Mouse (Mus musculus) thymus, adult 2 months (tissue): ENCODE data around the gene 1700129C05Rik. TPM values are rescaled to one million over a fixed set of nuclear protein-coding genes. Genes with fewer than 3 reads are reported as not detected.

Source experiments
- DNase-seq: peaks from one replicate; pipeline ENCODE4 v3.0.0; 2021
- H3K27ac ChIP-seq: fragments of 200-500 bp; 2 replicates; pipeline ENCODE4 v1.5.1; 2012; ENCODE audit warnings: low read length, control low read depth; ENCODE audit not compliant: control insufficient read depth, insufficient read depth
- H3K27me3 ChIP-seq: fragments of 200-500 bp; 2 replicates; pipeline ENCODE4 v1.6.1; 2012; ENCODE audit warnings: mild to moderate bottlenecking, low read length, moderate library complexity, mixed read lengths; ENCODE audit not compliant: control insufficient read depth, insufficient read depth
- H3K36me3 ChIP-seq: fragments of 200-500 bp; 2 replicates; pipeline ENCODE4 v1.6.1; 2012; ENCODE audit warnings: mild to moderate bottlenecking, low read length, moderate library complexity; ENCODE audit not compliant: control insufficient read depth, insufficient read depth
- H3K4me1 ChIP-seq: fragments of 200-500 bp; replicated peaks from 2 replicates; pipeline ENCODE4 v1.6.1; 2012; ENCODE audit warnings: low read length; ENCODE audit not compliant: control insufficient read depth, insufficient read depth
- H3K4me3 ChIP-seq: fragments of 200-500 bp; 2 replicates; pipeline ENCODE4 v1.5.1; 2012; ENCODE audit warnings: mild to moderate bottlenecking, low read length, control low read depth, moderate library complexity; ENCODE audit not compliant: control insufficient read depth, insufficient read depth
- CTCF ChIP-seq: fragments of 200-500 bp; IDR thresholded peaks from 2 replicates; pipeline ENCODE4 v1.5.1; 2012; ENCODE audit warnings: mild to moderate bottlenecking, control low read depth, low read length, moderate library complexity, borderline replicate concordance; ENCODE audit not compliant: control insufficient read depth, poor library complexity, insufficient read depth; ENCODE audit errors: extremely low read depth
- POLR2A ChIP-seq: fragments of 200-500 bp; IDR thresholded peaks from 2 replicates; pipeline ENCODE4 v1.6.1; 2012; ENCODE audit warnings: mild to moderate bottlenecking, low read length, control low read depth, moderate library complexity; ENCODE audit not compliant: control insufficient read depth, poor library complexity, insufficient read depth; ENCODE audit errors: extremely low read depth
- WGBS: fragments of 180-500 bp; shearing (Covaris S2); methylation state at CpG from one replicate; pipeline ENCODE4 v1.1.7; 2018; 5-methylcytosine and 5-hydroxymethylcytosine counted together
- polyA plus RNA-seq: library from polyadenylated mRNA; depleted of rRNA; stranded (reverse); fragments of >200 nt; gene quantifications from 2 replicates; pipeline ENCODE4 v1.2.3, GENCODE M21; 2012; rRNA removed

Gene 1700129C05Rik
- not detected in 2 replicates for polyA plus RNA-seq

DNA sequence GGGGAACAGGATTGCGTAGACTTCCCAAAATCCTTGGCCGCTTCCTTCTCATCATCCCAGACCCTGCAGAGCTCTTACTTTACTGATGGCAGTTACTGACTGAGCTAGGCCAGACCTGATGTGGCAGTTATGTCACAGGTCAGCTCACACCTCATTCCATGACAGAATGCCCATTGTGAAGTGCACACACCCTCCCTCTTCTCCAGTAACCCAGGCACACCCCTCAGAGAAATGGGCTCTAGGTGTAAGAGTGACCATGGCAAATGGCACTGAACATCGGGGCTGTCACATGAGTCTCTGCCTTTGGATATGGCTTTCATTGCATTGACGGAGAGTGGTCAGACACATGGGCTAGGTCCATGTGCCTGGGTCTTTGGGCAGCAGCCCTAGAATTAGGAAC, at the start of gene 1700129C05Rik:
1700129C05Rik (minus strand) TSS at position 101 of the 400 bp plus-strand sequence.
- DNase-seq: no peak
- 98% methylated on average over 4 of the region's 4 CpGs for WGBS
- Histone ChIP-seq H3K27me3 (no peaks in the 10 kb centered on the region), H3K27ac (no peak within 1 kb of the TSS), H3K4me1 (no peaks in the 10 kb centered on the region), H3K4me3 (no peak within 1 kb of the TSS), H3K36me3 (no peaks in the 10 kb centered on the region)
- TF ChIP-seq POLR2A (no peak), CTCF (no peak)

DNA sequence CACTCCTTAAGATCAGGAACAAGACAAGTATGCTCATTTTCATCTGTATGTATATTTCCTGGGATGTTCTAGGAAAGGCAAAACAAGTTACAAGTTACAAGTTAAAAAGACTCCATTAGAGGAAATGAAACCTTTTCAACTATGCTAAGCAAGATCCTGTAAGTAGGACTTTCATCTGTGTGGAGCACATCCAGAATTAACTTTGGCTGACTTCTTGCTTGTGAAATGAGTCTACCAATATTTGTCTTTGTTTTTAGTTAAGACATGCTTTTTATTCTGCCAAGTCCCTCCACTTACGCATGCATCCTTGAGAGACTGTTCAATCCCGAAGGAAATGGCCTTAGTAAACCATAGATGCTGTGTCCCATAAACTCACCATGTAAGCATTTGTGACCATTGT, 43.4 kb upstream of the 1700129C05Rik start:
- Histone ChIP-seq H3K27ac (no peak overlapping the region), H3K4me1 (no peaks in the 10 kb centered on the region), H3K27me3 (no peaks in the 10 kb centered on the region), H3K36me3 (no peaks in the 10 kb centered on the region), H3K4me3 (no peak overlapping the region)
- 92% methylated on average over 2 of the region's 2 CpGs for WGBS
- no peak for DNase-seq
- no peak for TF ChIP-seq CTCF

DNA sequence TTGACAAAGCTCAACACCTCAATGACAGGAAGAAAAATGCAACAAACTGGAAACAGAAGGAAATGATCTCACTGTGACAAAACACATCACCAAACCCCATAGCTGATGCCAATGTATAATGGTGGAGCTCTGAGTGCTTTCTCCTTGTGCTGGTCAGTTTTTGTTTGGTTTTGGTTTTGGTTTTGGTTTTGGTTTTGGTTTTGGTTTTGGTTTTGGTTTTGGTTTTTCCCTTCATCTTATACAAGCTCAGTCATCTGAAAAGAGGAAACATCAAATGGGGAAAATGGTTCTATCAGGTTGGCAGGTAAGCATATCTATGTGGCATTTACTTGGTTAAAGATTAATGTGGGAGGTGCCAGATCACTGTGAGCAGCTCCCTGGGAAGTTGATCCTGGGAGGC, 42.8 kb upstream of the 1700129C05Rik start:
- DNase-seq: no peak
- H3K4me3 ChIP-seq: no peak overlapping the region
- no peaks in the 10 kb centered on the region for H3K36me3 ChIP-seq
- TF ChIP-seq POLR2A: no peak
- TF ChIP-seq CTCF: no peak
- no peak overlapping the region for H3K27ac ChIP-seq
- H3K4me1 ChIP-seq: no peaks in the 10 kb centered on the region
- no peaks in the 10 kb centered on the region for H3K27me3 ChIP-seq

DNA sequence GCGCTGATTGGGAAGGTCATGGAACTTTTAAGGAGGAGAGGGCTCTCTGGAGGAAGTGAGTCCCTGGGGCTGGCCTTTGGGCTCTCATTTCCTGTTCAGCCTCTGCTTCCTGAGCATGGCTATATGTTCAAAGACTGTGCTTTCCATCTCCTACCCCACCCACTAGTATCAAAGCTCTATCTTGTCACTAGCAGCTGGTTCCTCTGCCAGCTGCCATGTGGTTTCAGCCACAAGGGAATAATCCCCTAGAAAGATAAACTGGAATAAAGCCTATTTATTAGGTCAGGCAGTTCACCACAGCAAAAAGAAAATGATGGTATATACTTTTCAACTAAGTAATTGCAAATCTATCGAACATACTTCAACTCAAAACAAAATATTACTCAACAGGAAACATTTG, 40.0 kb upstream of the 1700129C05Rik start:
- no peak overlapping the region for H3K4me3 ChIP-seq
- no peaks in the 10 kb centered on the region for H3K27me3 ChIP-seq
- no peaks in the 10 kb centered on the region for H3K4me1 ChIP-seq
- no peak overlapping the region for H3K27ac ChIP-seq
- no peak for DNase-seq
- 79% methylated on average over 2 of the region's 2 CpGs for WGBS
- no peaks in the 10 kb centered on the region for H3K36me3 ChIP-seq
- TF ChIP-seq POLR2A (no peak), CTCF (no peak)

DNA sequence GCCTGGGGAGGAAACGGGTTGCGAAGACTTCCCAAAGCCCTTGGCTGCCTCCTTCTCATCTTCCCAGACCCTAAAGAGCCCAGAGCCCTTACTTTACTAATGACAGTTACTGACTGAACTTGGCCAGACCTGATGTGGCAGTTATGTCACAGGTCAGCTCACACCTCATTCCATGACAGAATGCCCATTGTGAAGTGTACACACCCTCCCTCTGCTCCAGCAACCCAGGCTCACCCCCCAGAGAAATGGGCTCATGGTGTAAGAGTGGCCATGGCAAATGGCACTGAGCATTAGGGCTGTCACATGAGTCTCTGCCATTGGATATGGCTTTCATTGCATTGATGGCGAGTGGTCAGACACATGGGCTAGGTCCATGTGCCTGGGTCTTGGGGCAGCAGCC, 36.0 kb upstream of the 1700129C05Rik start, which contains the start of gene Gm5142:
Gm5142 (minus strand) TSS at position 101 of the 400 bp plus-strand sequence.
- H3K27me3 ChIP-seq: no peaks in the 10 kb centered on the region
- no peak within 1 kb of the TSS for H3K27ac ChIP-seq
- WGBS: 96% methylated on average over 3 of the region's 3 CpGs
- H3K4me3 ChIP-seq: no peak within 1 kb of the TSS
- H3K4me1 ChIP-seq: no peaks in the 10 kb centered on the region
- no peak for TF ChIP-seq POLR2A
- no peaks in the 10 kb centered on the region for H3K36me3 ChIP-seq
- no peak for DNase-seq

DNA sequence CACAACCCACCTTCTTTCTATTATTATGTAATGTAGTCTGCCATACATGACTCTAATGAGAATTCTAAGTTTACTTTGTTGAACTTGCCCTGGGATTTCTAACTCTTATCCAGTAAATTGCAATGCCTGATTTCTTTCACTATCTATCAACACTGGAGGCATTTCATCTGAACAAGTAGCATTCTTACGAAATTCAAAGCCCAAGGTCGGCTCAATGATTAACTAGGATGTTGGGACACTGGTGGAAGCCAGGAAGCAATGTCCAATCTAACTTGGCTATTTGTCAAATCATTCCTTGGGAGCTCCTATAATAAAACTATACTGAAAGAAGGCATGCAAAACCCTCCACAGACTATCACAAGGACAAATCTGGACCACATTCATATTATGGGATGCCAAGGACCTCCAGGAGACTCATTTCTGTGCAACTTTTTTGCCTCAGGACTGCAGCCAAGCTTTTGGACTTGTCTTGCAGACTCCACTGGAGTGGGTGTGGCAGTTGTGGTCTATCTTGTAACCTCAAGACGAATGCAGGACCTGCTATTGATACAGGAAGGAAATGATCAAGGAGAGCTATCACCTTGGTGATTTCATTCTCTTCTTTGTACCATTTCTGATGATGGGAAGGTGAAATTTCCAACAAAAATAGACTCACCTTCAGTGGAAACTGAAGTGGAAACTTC, 14.5 kb upstream of the 1700129C05Rik start:
- DNase-seq: no peak
- no peak overlapping the region for H3K4me3 ChIP-seq
- H3K4me1 ChIP-seq: no peaks in the 10 kb centered on the region
- no peaks in the 10 kb centered on the region for H3K36me3 ChIP-seq
- WGBS: 62% methylated on average over 3 of the region's 3 CpGs
- H3K27me3 ChIP-seq: no peaks in the 10 kb centered on the region
- no peak overlapping the region for H3K27ac ChIP-seq
- TF ChIP-seq POLR2A: no peak
- TF ChIP-seq CTCF: no peak

DNA sequence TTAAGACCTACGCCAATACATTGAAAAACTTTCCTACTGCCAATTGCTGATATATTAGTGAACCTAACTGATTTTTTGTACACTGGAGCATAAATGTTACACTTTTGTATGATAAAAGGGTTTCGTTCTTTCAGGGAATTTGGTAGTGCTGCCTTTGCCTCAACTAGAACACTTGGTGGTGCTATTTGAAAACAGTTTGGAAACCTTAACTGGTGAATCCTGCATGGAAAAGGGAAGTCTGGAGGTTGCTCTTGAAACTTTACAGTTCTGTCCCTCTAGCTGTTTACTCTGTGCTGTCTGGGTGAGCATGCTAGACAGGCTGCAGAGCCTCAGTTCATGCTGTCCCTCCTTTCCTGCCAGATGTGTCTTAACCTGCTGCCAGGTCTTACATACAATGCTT, 12.9 kb upstream of the 1700129C05Rik start:
- H3K27ac ChIP-seq: no peak overlapping the region
- DNase-seq: no peak
- no peak overlapping the region for H3K4me3 ChIP-seq
- no peaks in the 10 kb centered on the region for H3K36me3 ChIP-seq
- no peak for TF ChIP-seq POLR2A
- no peak for TF ChIP-seq CTCF
- no peaks in the 10 kb centered on the region for H3K27me3 ChIP-seq
- WGBS: 80% methylated on average over 2 of the region's 2 CpGs
- no peaks in the 10 kb centered on the region for H3K4me1 ChIP-seq
